Mouse (Mus musculus) heart, embryonic 16.5 days (tissue): Measurements from ENCODE around the gene Npat. TPM values are rescaled to one million over a fixed set of nuclear protein-coding genes. Genes with fewer than 3 reads are reported as not detected.

ENCODE experiments used
- ATAC-seq: fragments of 200-750 bp; cut with Nextera tagmentation; replicated peaks from 2 replicates; pipeline ENCODE4 v1.8.0; 2017; ENCODE audit warnings: moderate number of reproducible peaks; ENCODE audit not compliant: insufficient read depth, low FRiP score; ENCODE audit errors: extremely low read depth
- H3K27ac ChIP-seq: fragments of 300-500 bp; sonication (generic); 2 replicates; pipeline ENCODE4 v1.5.1; 2014; ENCODE audit warnings: mild to moderate bottlenecking, low read length, control low read depth, moderate library complexity
- H3K27me3 ChIP-seq: fragments of 300-500 bp; sonication (generic); 2 replicates; pipeline ENCODE4 v1.6.1; 2014; ENCODE audit warnings: low read length, mixed read lengths; ENCODE audit not compliant: control insufficient read depth, insufficient read depth
- H3K36me3 ChIP-seq: fragments of 300-500 bp; sonication (generic); 2 replicates; pipeline ENCODE4 v1.6.1; 2014; ENCODE audit not compliant: control insufficient read depth, insufficient read depth
- H3K4me1 ChIP-seq: fragments of 300-500 bp; sonication (generic); 2 replicates; pipeline ENCODE4 v1.6.1; 2014; ENCODE audit warnings: low read length, mixed read lengths; ENCODE audit not compliant: control insufficient read depth, insufficient read depth
- H3K4me2 ChIP-seq: fragments of 300-500 bp; sonication (generic); 2 replicates; pipeline ENCODE4 v1.6.1; 2014; ENCODE audit warnings: low read depth, mild to moderate bottlenecking, control low read depth, low read length
- H3K4me3 ChIP-seq: fragments of 300-500 bp; sonication (generic); 2 replicates; pipeline ENCODE4 v1.5.1; 2014; ENCODE audit warnings: mild to moderate bottlenecking, control low read depth, low read length
- H3K9ac ChIP-seq: fragments of 300-500 bp; sonication (generic); 2 replicates; pipeline ENCODE4 v1.6.1; 2014; ENCODE audit warnings: low read length, control low read depth
- H3K9me3 ChIP-seq: fragments of 300-500 bp; sonication (generic); replicated peaks from 2 replicates; pipeline ENCODE4 v1.6.1; 2016; ENCODE audit warnings: low read length; ENCODE audit not compliant: control insufficient read depth
- WGBS: fragments of 180-500 bp; shearing (Covaris S2); extraction: QIAGEN DNeasy Blood & Tissue Kit; methylation state at CpG from one replicate; pipeline ENCODE4 v1.1.7; 2014; 5-methylcytosine and 5-hydroxymethylcytosine counted together
- polyA plus RNA-seq: library from polyadenylated mRNA; unstranded; fragments of >200 nt; fragmentation: Nextera tagmentation; extraction: Ambion mirVana; gene quantifications from 2 replicates; pipeline ENCODE4 v1.2.1, GENCODE M21; 2015

The Npat gene
- polyA plus RNA-seq, 1 experiment from 2014 or later: 11.7 TPM

DNA sequence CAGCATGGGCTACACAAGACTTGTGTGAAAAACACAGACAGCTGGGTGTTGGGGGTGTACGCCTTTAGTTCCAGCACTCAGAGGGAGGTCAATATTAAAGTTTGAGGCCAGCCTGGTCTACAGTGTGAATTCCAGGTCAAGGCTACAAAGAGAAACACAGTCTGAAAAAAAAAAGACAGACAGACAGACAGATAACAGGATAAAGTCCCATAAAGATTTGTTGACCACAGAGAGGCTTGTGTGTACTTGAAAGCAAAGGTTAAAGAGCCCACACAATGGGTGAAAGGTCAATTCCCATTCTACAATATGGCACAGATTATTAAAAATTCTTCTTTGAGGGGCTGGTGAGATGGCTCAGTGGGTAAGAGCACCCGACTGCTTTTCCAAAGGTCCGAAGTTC lies 70.3 kb downstream of the Npat start:
- no peaks in the 10 kb centered on the region for H3K36me3 ChIP-seq
- whole genome bisulfite sequencing: 98% methylated on average over 3 of the region's 3 CpGs
- H3K27me3 ChIP-seq: no peaks in the 10 kb centered on the region
- H3K27ac ChIP-seq: no peak overlapping the region
- H3K4me2 ChIP-seq: no peak overlapping the region
- no peaks in the 10 kb centered on the region for H3K9me3 ChIP-seq
- no peak for ATAC-seq
- H3K4me3 ChIP-seq: no peak overlapping the region
- H3K4me1 ChIP-seq: peaks cover 27% of the 10 kb centered on the region
- H3K9ac ChIP-seq: no peak overlapping the region

DNA sequence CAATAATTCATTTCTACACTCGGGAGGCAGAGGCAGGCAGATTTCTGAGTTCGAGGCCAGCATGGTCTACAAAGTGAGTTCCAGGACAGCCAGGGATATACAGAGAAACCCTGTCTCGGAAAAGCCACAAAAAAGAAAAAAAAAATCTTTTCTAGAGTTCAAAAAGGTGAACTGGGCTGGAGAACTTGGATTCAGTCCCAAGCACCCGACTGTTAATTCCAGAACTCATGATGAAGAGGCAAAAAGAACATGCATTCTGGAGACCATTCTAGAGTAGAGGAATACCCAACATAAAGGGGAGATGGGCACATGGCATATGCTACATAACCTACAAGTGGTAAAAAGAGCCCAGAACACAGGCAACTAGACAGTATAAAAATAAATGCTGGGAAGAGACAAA lies 71.0 kb downstream of the Npat start:
- 91% methylated on average over 4 of the region's 4 CpGs for WGBS
- no peak for ATAC-seq
- Histone ChIP-seq H3K36me3 (no peaks in the 10 kb centered on the region), H3K27me3 (no peaks in the 10 kb centered on the region), H3K4me1 (peaks cover 27% of the 10 kb centered on the region), H3K9me3 (no peaks in the 10 kb centered on the region), H3K4me2 (no peak overlapping the region), H3K27ac (no peak overlapping the region), H3K4me3 (no peak overlapping the region), H3K9ac (no peak overlapping the region)

DNA sequence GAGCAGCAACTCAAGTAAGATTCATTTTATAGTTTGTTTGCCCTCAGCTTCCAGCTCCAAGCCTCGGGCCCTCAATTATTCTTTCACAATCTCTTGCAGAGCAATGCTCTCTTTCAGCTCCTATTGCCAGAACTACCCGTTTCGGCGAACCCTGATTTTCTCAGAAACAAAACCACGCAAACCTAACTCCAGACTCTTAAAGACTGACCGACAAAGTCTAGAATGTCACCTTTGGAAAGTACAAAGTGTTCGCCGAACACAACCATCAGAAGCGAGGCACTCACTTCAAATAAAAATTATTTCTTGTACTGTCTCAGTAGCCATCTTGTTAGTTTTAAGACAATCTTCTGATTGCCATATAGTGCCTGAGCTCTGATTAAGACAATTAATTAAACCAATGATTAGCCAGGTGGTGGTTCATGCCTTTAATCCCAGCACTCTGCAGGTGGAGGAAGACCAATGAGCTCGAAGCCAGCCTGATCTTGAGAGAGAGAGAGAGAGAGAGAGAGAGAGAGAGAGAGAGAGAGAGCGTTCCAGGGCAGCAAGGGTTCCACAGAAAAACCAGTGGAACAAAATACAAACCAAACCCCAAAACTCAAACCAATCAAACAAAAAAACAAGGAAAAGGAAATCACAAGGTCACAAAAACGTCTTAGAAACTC lies 72.6 kb downstream of the Npat start:
- no peaks in the 10 kb centered on the region for H3K36me3 ChIP-seq
- peak overlapping the region; percentile 84 for H3K4me2 ChIP-seq
- H3K9me3 ChIP-seq: no peaks in the 10 kb centered on the region
- H3K4me1 ChIP-seq: peaks cover 17% of the 10 kb centered on the region
- peak overlapping the region; percentile 93 for H3K4me3 ChIP-seq
- peak overlapping the region; percentile 92 for H3K27ac ChIP-seq
- WGBS: 61% methylated on average over 12 of the region's 12 CpGs
- ATAC-seq: no peak
- H3K9ac ChIP-seq: peak overlapping the region; percentile 99
- no peaks in the 10 kb centered on the region for H3K27me3 ChIP-seq

DNA sequence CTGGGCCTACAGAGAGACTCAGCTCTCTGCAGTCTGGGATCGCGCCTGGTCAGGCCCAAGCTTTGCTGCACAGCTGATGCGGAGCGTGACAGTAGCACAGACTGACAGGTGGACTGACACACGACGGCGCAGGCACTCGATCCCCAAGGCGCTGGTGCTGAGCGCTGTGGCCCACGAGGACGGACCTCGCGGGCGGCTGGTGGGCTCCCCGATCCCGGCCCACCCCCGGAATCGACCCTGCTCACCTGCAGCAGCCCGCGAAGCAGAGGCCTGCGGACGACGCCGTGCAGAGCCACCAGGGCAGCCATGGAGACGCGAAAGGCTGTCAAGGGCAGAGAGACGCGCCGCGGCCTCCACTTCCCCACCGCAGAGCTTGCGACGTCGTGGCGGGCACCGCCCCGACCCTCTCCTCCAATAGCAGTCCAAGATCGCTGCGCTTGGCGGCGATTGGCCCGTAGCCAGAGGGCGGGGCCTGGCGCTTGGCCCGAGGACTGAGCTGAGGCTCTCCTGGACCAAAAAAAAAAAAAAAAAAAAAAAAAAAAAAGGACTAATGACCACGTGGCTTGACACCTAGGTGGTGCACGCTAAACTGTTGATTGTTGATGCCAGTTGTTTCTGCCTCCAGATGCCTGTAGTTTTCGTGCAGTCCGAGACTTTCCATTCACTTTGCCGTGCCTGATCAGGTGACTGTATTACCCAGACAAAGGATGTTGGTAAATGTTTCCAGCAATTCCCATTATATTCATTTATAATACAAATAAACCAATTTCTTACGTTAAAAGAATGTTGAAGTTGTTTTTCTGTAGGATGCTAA lies 73.3 kb downstream of the Npat start, which contains the start of gene Acat1:
Acat1 (minus strand) TSS at position 415 of the 814 bp plus-strand sequence.
- Histone ChIP-seq H3K27ac (peak within 1 kb of the TSS; percentile 92), H3K36me3 (no peaks in the 10 kb centered on the region), H3K4me2 (peak within 1 kb of the TSS; percentile 84), H3K4me1 (peaks cover 14% of the 10 kb centered on the region), H3K4me3 (peak within 1 kb of the TSS; percentile 93), H3K27me3 (no peaks in the 10 kb centered on the region), H3K9me3 (no peaks in the 10 kb centered on the region), H3K9ac (peak within 1 kb of the TSS; percentile 99)
- 3% methylated on average over 52 of the region's 52 CpGs for WGBS
- ATAC-seq: peak; percentile 97

DNA sequence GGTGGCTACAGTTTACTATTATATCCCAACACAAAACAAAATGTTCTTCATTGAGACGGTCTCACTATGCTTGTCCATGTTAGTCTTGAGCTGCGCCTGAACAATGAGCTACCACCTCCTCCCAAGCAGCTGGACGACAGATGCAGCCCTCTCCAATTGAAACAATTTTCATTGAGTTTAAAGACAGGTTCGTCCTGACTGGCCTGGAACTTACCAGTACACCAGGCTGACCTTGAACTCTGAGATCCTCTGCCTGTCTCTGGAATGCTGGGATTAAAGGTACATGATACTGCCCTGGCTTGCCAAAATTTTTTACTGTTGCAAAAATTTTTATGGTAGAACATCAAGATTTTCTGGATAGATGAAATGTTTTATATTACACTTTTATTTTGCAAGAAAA lies 77.4 kb downstream of the Npat start:
- WGBS: 83% methylated on average over 4 of the region's 4 CpGs
- H3K4me3 ChIP-seq: no peak overlapping the region
- H3K27ac ChIP-seq: no peak overlapping the region

DNA sequence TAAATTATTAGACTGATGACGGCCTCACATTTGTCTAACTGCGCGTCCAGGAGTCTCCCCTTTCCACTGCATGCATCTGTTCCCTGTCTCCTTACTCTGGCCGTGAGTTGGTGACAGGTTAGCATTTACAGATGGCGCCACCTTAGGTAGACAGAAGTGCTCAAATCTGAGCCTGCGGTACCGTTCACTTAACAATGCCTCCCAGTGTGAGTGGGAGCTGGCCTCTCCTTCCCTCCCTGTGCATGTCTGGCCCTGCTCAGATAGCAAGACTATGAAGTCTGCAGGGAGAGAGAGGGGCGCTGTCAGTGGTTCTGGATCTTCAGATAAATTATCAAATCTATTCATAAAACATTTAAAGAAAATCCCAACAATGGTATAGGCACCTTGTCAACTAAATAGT lies 78.4 kb downstream of the Npat start:
- Histone ChIP-seq H3K4me3 (no peak overlapping the region), H3K36me3 (peaks cover 17% of the 10 kb centered on the region), H3K27ac (no peak overlapping the region), H3K9me3 (no peaks in the 10 kb centered on the region), H3K4me2 (no peak overlapping the region), H3K9ac (no peak overlapping the region), H3K4me1 (peaks cover 5% of the 10 kb centered on the region; the same call in 1 of the 2 replicates), H3K27me3 (no peaks in the 10 kb centered on the region)
- ATAC-seq: no peak
- WGBS: 43% methylated on average over 8 of the region's 8 CpGs

More for the DNA sequence above, 77.4 kb downstream of the Npat start:
- Histone ChIP-seq H3K36me3 (peaks cover 12% of the 10 kb centered on the region), H3K4me2 (no peak overlapping the region), H3K4me1 (peaks cover 5% of the 10 kb centered on the region), H3K9me3 (no peaks in the 10 kb centered on the region), H3K9ac (no peak overlapping the region), H3K27me3 (no peaks in the 10 kb centered on the region)
- no peak for ATAC-seq

Other genes with a start within 250 kb of the Npat start
- 0.14 and 0.92 TPM in 2 replicates for gene Exph5, start 235.4 kb upstream of the Npat start, polyA plus RNA-seq
- gene Kdelc2, start 153.0 kb upstream of the Npat start, polyA plus RNA-seq: 21.9 and 23.4 TPM in 2 replicates
- gene 4930550C14Rik, start 134.7 kb upstream of the Npat start, polyA plus RNA-seq: 0.92 and 0.99 TPM in 2 replicates
- 5.8 and 6.2 TPM in 2 replicates for gene Atm, start 307 bp upstream of the Npat start, polyA plus RNA-seq
- 220 and 242 TPM in 2 replicates for gene Acat1, start 73.3 kb downstream of the Npat start, polyA plus RNA-seq
- 23.9 and 25.3 TPM in 2 replicates for gene Cul5, start 133.0 kb downstream of the Npat start, polyA plus RNA-seq
- gene Rab39, start 169.2 kb downstream of the Npat start, polyA plus RNA-seq: 0.12 and 0.30 TPM in 2 replicates
- gene Slc35f2, start 234.5 kb downstream of the Npat start, polyA plus RNA-seq: 0.76 and 1.6 TPM in 2 replicates